Mouse (Mus musculus) forebrain, postnatal 0 days (tissue): ENCODE results near the gene Adh6b. TPM values are rescaled to one million over a fixed set of nuclear protein-coding genes. Genes with fewer than 3 reads are reported as not detected.

Source experiments
- ATAC-seq: fragments of 200-750 bp; cut with Nextera tagmentation; 2 replicates; pipeline ENCODE4 v1.8.0; 2017; ENCODE audit warnings: mild to moderate bottlenecking, moderate library complexity
- DNase-seq: peaks from one replicate; pipeline ENCODE4 v3.0.0-alpha.2; 2015
- H3K27ac ChIP-seq: fragments of 300-500 bp; sonication (generic); 2 replicates; pipeline ENCODE4 v1.5.1; 2014; ENCODE audit warnings: low read depth, mild to moderate bottlenecking, antibody characterized with exemption, low read length, moderate library complexity, mixed read lengths
- H3K27me3 ChIP-seq: fragments of 300-500 bp; sonication (generic); 2 replicates; pipeline ENCODE4 v1.6.1; 2014; ENCODE audit warnings: mild to moderate bottlenecking, low read length, mixed read lengths; ENCODE audit not compliant: insufficient read depth
- H3K36me3 ChIP-seq: fragments of 300-500 bp; sonication (generic); 2 replicates; pipeline ENCODE4 v1.6.1; 2014; ENCODE audit warnings: mild to moderate bottlenecking, moderate library complexity; ENCODE audit not compliant: insufficient read depth
- H3K4me1 ChIP-seq: fragments of 300-500 bp; sonication (generic); 2 replicates; pipeline ENCODE4 v1.6.1; 2014; ENCODE audit warnings: antibody characterized with exemption; ENCODE audit not compliant: insufficient read depth
- H3K4me2 ChIP-seq: fragments of 300-500 bp; sonication (generic); 2 replicates; pipeline ENCODE4 v1.6.1; 2014; ENCODE audit warnings: low read depth, mild to moderate bottlenecking, moderate library complexity
- H3K4me3 ChIP-seq: fragments of 300-500 bp; sonication (generic); 2 replicates; pipeline ENCODE4 v1.5.1; 2014; ENCODE audit warnings: low read depth, low read length, mixed read lengths
- H3K9ac ChIP-seq: fragments of 300-500 bp; sonication (generic); 2 replicates; pipeline ENCODE4 v1.6.1; 2014; ENCODE audit warnings: mild to moderate bottlenecking
- H3K9me3 ChIP-seq: fragments of 300-500 bp; sonication (generic); 2 replicates; pipeline ENCODE4 v1.6.1; 2016; ENCODE audit warnings: low read length
- CTCF ChIP-seq: sonication (generic); IDR thresholded peaks from 2 replicates; pipeline ENCODE4 v1.5.1; 2016; ENCODE audit warnings: antibody characterized with exemption, control low read depth, low read depth
- WGBS: fragments of 180-500 bp; shearing (Covaris S2); extraction: QIAGEN DNeasy Blood & Tissue Kit; methylation state at CpG from one replicate; pipeline ENCODE4 v1.1.7; 2014; 5-methylcytosine and 5-hydroxymethylcytosine counted together
- polyA plus RNA-seq: library from polyadenylated mRNA; unstranded; fragments of >200 nt; fragmentation: Nextera tagmentation; extraction: Ambion mirVana; gene quantifications from 2 replicates; pipeline ENCODE4 v1.2.1, GENCODE M21; 2015
- total RNA-seq: library from RNA; depleted of rRNA; stranded (reverse); fragments of >200 nt; gene quantifications from 2 replicates; pipeline ENCODE4 v1.2.3, GENCODE M21; 2014

Gene Adh6b
- total and polyA plus RNA-seq, 2 experiments from 2014 or later: 0.19 TPM; not detected in 1

GRCm38 (mm10) chr3:138306290-138306683 is 35.3 kb upstream of the Adh6b start:
- WGBS: 60% methylated on average over 8 of the region's 8 CpGs
- Histone ChIP-seq H3K4me1 (no peaks in the 10 kb centered on the region), H3K36me3 (no peaks in the 10 kb centered on the region), H3K4me3 (no peak overlapping the region), H3K27ac (no peak overlapping the region), H3K9ac (no peak overlapping the region), H3K27me3 (no peaks in the 10 kb centered on the region), H3K9me3 (no peaks in the 10 kb centered on the region), H3K4me2 (no peak overlapping the region)
- ATAC-seq (peak; percentile 69), DNase-seq (peak; percentile 16)
- no peak for TF ChIP-seq CTCF

GRCm38 (mm10) chr3:138309910-138310309 is 31.7 kb upstream of the Adh6b start:
- H3K9ac ChIP-seq: no peak overlapping the region
- WGBS: 91% methylated on average over 8 of the region's 8 CpGs
- H3K4me3 ChIP-seq: no peak overlapping the region
- no peaks in the 10 kb centered on the region for H3K4me1 ChIP-seq
- H3K36me3 ChIP-seq: no peaks in the 10 kb centered on the region
- no peak for ATAC-seq
- H3K27ac ChIP-seq: no peak overlapping the region
- DNase-seq: no peak
- no peak for TF ChIP-seq CTCF
- no peaks in the 10 kb centered on the region for H3K27me3 ChIP-seq
- H3K4me2 ChIP-seq: no peak overlapping the region
- H3K9me3 ChIP-seq: no peaks in the 10 kb centered on the region

GRCm38 (mm10) chr3:138311015-138311414 is 30.6 kb upstream of the Adh6b start:
- ATAC-seq (no peak), DNase-seq (no peak)
- TF ChIP-seq CTCF: no peak
- H3K27ac ChIP-seq: no peak overlapping the region
- no peak overlapping the region for H3K4me3 ChIP-seq
- H3K4me2 ChIP-seq: no peak overlapping the region
- no peaks in the 10 kb centered on the region for H3K4me1 ChIP-seq
- H3K9me3 ChIP-seq: no peaks in the 10 kb centered on the region
- WGBS: 86% methylated on average over 6 of the region's 6 CpGs
- no peak overlapping the region for H3K9ac ChIP-seq
- no peaks in the 10 kb centered on the region for H3K36me3 ChIP-seq
- H3K27me3 ChIP-seq: no peaks in the 10 kb centered on the region

- no peak for ATAC-seq
- Histone ChIP-seq H3K27me3 (no peaks in the 10 kb centered on the region), H3K9ac (no peak within 1 kb of the TSS), H3K27ac (no peak within 1 kb of the TSS), H3K4me2 (no peak within 1 kb of the TSS), H3K9me3 (no peaks in the 10 kb centered on the region), H3K4me3 (no peak within 1 kb of the TSS), H3K36me3 (no peaks in the 10 kb centered on the region), H3K4me1 (no peaks in the 10 kb centered on the region)
- DNase-seq: no peak
- WGBS: 87% methylated on average over 5 of the region's 5 CpGs
- TF ChIP-seq CTCF: no peak
Measured at GRCm38 (mm10) chr3:138312965-138313364, 28.6 kb upstream of the Adh6b start, which contains the start of gene Adh6a. Gene Adh6a (plus strand): TSS chr3:138313286.

DNA sequence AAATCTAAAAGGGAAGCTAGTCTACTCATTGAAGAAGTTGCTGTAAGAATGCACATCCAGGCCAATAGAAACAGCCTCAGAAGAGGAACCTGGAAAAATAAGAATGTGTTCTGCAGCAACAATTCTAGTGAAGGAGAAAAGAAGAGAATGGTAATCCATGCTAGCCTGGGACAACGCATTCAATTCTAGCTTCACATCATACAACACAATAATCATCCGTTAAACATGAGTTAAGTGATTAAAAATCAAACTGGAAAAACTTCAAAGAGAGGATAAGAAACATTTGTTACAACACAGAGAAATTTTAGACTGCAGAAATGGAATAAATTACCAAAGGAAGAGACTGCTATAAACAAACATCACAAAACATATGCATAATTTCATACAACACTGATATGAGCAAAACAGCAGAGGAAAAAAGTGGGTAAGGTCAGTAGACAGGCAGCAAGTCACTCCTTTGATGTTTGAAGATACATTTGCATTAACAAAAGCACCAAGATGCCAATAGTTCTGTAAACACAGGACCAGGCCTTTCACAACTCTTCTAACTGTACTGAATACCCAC is 24.6 kb upstream of the Adh6b start:
- no peak for ATAC-seq
- Histone ChIP-seq H3K9ac (no peak overlapping the region), H3K4me3 (no peak overlapping the region), H3K36me3 (no peaks in the 10 kb centered on the region), H3K9me3 (no peaks in the 10 kb centered on the region), H3K27me3 (no peaks in the 10 kb centered on the region), H3K4me2 (no peak overlapping the region), H3K4me1 (no peaks in the 10 kb centered on the region), H3K27ac (no peak overlapping the region)
- WGBS: 80% methylated on average over 2 of the region's 2 CpGs
- no peak for DNase-seq
- no peak for TF ChIP-seq CTCF

GRCm38 (mm10) chr3:138325001-138325400 is 16.6 kb upstream of the Adh6b start:
- no peaks in the 10 kb centered on the region for H3K27me3 ChIP-seq
- no peak for ATAC-seq
- no peak for DNase-seq
- no peaks in the 10 kb centered on the region for H3K9me3 ChIP-seq
- H3K4me2 ChIP-seq: no peak overlapping the region
- 96% methylated on average over 17 of the region's 17 CpGs for WGBS
- H3K4me3 ChIP-seq: no peak overlapping the region
- no peaks in the 10 kb centered on the region for H3K4me1 ChIP-seq
- H3K36me3 ChIP-seq: no peaks in the 10 kb centered on the region
- H3K27ac ChIP-seq: no peak overlapping the region
- no peak overlapping the region for H3K9ac ChIP-seq
- no peak for TF ChIP-seq CTCF

DNA sequence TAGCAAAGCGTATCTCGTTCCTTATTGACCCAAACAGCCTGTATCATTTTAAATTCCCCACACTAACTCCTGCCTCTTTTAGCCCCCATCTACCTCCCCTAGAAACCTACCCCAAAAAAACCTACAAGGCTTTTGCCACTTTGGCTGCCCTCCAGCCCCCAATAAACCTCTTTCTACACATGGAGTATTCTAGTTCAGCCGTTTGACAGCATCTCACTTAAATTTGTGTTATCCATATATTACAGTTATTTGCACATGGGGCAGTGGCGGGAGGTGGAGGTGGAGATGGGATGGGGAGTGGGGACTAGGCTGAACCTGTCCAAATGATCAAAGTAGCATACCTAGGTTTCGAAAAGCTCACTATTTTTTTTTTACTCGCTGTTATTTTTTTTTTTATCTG is 16.1 kb upstream of the Adh6b start:
- Histone ChIP-seq H3K27me3 (no peaks in the 10 kb centered on the region), H3K4me2 (no peak overlapping the region), H3K9ac (no peak overlapping the region), H3K27ac (no peak overlapping the region), H3K9me3 (no peaks in the 10 kb centered on the region), H3K4me3 (no peak overlapping the region), H3K4me1 (no peaks in the 10 kb centered on the region), H3K36me3 (no peaks in the 10 kb centered on the region)
- no peak for TF ChIP-seq CTCF
- WGBS: 93% methylated on average over 6 of the region's 6 CpGs
- no peak for ATAC-seq
- DNase-seq: no peak
